Mouse (Mus musculus): ENCODE measurements at regions not wholly inside any gene's neighbourhood (a gene's known extent, or its start where the extent isn't known, plus 50 kb on each side); places are given as distances from the start of the nearest gene placed in this dataset.

- DNase-seq: no peak
- intact Hi-C loops (cut with DNase I): no loop called here
Measured at GRCm38 (mm10) chr13:80502927-80503326, 380.3 kb upstream of the Arrdc3 start.

DNA sequence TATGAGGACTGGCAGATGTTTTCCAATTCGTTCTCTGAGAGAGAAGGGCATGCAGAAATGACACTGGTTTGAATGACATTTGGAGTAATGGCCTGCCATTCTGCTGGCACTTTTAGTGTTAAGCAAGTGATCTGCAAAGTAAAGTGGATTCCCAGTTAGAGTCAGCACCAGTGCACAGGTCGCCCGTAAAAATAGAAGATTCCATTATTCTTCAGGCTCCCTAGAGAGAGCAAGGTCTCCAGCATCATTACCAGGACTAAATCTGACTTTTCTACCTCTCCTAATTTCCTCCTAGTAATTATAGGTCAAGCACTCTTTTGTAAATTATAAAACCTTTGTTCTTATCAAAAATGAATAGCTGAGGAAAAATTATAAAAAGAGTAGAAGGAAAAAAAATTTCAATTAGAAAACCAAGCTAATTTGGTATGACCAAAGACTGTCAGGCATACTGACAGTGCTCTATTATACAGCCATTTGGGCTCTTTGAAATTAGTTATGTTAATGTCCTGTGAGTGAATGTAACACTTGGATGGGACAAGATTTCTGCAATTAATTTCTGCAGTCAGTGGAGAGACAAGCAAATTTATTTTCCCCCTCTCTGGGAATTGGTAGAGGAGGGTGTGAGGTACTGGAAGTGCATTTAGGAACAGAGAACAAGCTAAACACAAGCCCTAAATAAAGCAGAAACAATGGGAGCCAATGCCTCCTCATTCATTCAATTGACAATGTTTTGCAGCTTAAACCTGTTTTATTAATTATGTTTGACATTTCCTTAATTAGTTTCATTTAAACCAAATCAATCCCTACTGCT, 368.8 kb upstream of the Arrdc3 start:
- intact Hi-C loops (cut with DNase I): no loop called here
- DNase-seq: no peak

DNA sequence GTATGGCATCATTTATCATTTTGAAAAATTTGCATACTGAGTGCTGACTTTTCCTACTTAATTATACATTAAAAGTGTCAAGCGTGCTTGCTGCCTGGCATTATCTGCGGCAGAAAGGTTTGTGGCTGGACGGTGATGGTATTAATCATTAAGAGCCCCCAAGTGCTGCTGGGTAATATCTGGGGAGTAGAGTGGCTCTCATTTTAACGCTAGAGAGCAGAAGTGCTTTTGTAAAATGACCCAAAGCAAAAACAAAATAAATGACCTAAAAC, 368.3 kb upstream of the Arrdc3 start:
- intact Hi-C loops (cut with DNase I): no loop called here
- no peak for DNase-seq

- intact Hi-C loops (cut with DNase I): no loop called here
- no peak for DNase-seq
Measured at GRCm38 (mm10) chr13:80518836-80519235, 364.3 kb upstream of the Arrdc3 start.

DNA sequence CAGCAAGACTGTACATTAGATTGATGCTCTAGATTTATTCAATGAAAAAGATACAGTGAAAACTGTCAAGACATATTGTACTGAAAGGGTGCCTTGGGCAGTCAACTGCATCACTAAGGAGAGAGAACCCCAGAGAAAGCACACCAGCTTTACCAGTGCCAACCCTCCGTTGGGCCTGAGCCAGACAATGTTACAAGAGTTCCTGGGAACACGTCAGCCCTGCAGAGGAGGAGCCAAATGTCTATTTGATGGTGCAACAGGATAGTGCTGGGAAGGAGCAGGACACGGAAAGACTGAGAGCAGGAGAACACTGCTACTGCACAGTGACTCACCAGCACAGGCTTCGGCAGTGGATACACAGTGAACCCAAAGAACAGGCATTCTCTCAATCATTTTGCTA, 363.4 kb upstream of the Arrdc3 start:
- intact Hi-C loops (cut with DNase I): no loop called here
- DNase-seq: peak in 1 of 2 experiments; percentile 12

GRCm38 (mm10) chr13:80535755-80536350, 347.3 kb upstream of the Arrdc3 start:
- intact Hi-C loops (cut with DNase I): no loop called here

DNA sequence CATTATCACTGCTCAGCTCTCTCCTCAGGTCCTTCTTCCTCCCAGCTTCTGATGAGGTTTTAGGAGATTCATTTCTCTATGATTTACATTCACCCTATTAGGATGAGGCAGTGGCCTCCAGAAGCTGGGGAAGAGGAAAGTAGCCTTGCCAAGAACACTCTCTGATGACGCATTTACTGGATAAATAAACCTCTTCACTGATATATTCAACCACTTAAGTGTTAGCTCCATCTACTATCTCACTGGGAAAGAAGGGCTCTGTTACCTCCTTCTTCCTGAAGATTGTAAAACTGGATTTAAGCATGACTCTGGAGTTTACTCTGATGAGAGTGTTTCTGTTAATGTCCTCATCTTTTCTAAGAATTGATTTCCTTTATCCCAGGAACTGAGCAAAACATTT, 338.2 kb upstream of the Arrdc3 start:
- no peak for DNase-seq
- intact Hi-C loops (cut with DNase I): no loop called here

More at GRCm38 (mm10) chr13:80535755-80536350, 347.3 kb upstream of the Arrdc3 start:
- peak; percentile 22 to 69 for DNase-seq

GRCm38 (mm10) chr13:80557156-80557555, 326.0 kb upstream of the Arrdc3 start:
- peak; percentile 9 for DNase-seq
- intact Hi-C loops (cut with DNase I): no loop called here
